Mouse (Mus musculus) heart, postnatal 0 days (tissue): ENCODE results near the gene Hivep3.

Experiments used
- CTCF ChIP-seq: IDR thresholded peaks from 2 replicates; pipeline ENCODE4 v1.5.1; 2016; ENCODE audit warnings: antibody characterized with exemption, control low read depth, low read depth
- EP300 ChIP-seq: IDR thresholded peaks from 2 replicates; pipeline ENCODE4 v1.6.1; 2016; ENCODE audit warnings: antibody characterized with exemption, low read depth

GRCm38 (mm10) chr4:119967073-119967608 lies 233.6 kb downstream of the Hivep3 start:
- TF ChIP-seq CTCF (no peak), EP300 (no peak)
